Mouse (Mus musculus): ENCODE results near the gene Fam20b.

DNA sequence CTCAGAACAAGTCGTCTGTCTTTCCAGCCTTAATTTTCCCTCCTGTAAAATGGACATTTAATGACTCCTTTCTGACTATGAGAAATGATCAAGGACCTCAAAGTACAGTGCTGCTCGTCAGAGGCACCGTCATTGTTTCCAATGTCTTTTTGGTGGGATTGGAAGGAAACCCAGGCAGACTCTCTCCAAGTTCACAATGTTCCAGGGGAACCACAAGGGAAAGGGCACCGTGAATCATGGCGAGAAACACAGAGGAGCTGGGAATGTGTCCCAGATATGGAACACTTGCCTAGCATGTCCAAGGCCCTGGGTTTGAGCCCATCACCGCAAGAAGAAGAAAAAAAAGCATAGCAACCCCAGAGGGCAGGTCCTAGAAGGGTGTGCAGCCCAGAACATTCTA is 44.4 kb upstream of the Fam20b start:
- TF ChIP-seq CTCF (IDR thresholded peaks at IDR 0.05; ENCODE audit: borderline replicate concordance, extremely low read depth, insufficient read depth, insufficient read length): no peak
- no peak for TF ChIP-seq POLR2A (IDR thresholded peaks at IDR 0.05; ENCODE audit: borderline replicate concordance, extremely low read depth, insufficient read depth, insufficient read length, poor library complexity, severe bottlenecking)
